17 mouse cellular contexts compared by ENCODE assay signal in genomic region chr12:65065241-65065640, GRCm38 (mm10). TPM values are rescaled to one million over a fixed set of nuclear protein-coding genes. Genes with fewer than 3 reads are reported as not detected.
A peak's percentile ranks its signal among the peaks of the same experiment; 100 is the strongest.
DNase-seq lines count a peak whose midpoint lies in the region; ATAC-seq and TF ChIP-seq lines count a peak whose summit lies in the region.
"Had no signal": no experiment of that assay in that cellular context is flagged by ENCODE, and none has a peak within 500 bp of the region (broad histone marks: within the 10 kb centered on the region; RNA-seq: fewer than 3 reads in every experiment).

No protein-coding gene starts in this region.

- no peak for ATAC-seq in lung, postnatal 0 days
- ATAC-seq: forebrain, embryonic 13.5 days; intestine, embryonic 16.5 days; midbrain, embryonic 16.5 days had no signal

- no peaks in the 10 kb centered on the region for H3K9me3 ChIP-seq in lung, postnatal 0 days (ENCODE audit: low read length)
- H3K9me3 ChIP-seq: forebrain, embryonic 13.5 days; liver, embryonic 15.5 days; neural tube, embryonic 15.5 days had no signal

- no peaks in the 10 kb centered on the region for H3K27me3 ChIP-seq in lung, postnatal 0 days (replicated peaks; ENCODE audit: insufficient read depth, low read length)
- no peaks in the 10 kb centered on the region for H3K27me3 ChIP-seq in splenic B cell, adult 2 months (ENCODE audit: control insufficient read depth, insufficient read depth, low read length, poor library complexity, severe bottlenecking)
- H3K27me3 ChIP-seq: forebrain, embryonic 13.5 days; liver, embryonic 15.5 days; neural tube, embryonic 15.5 days had no signal

- TF ChIP-seq CTCF in lung, postnatal 0 days (IDR thresholded peaks at IDR 0.05) = no peak
- no peak for TF ChIP-seq CTCF in lung, adult 2 months (IDR thresholded peaks at IDR 0.05; ENCODE audit: insufficient read depth, low read length)

- H3K27ac ChIP-seq in lung, postnatal 0 days (ENCODE audit: low read length) = no peak overlapping the region
- H3K27ac ChIP-seq: forebrain, embryonic 13.5 days; liver, embryonic 15.5 days; neural tube, embryonic 15.5 days had no signal

- peak; percentile 5 for DNase-seq in lung, postnatal 0 days (ENCODE audit: low spot score)
- no peak for DNase-seq in lung, postnatal 4 days
- peak; percentile 16 to 37 for DNase-seq in CD8-positive naive resting alpha-beta T cell, adult 2 months (ENCODE audit: low read depth in 2 of 2, low spot score in 2 of 2)
- DNase-seq in induced T-regulatory cell, adult 2 months (ENCODE audit: low read depth) = peak; percentile 82
- peak; percentile 59 for DNase-seq in splenic B cell, adult 2 months (ENCODE audit: low read depth, low spot score)
- DNase-seq in layer of hippocampus, postnatal 25 days (ENCODE audit: extremely low spot score in 1 of 2, low spot score in 1 of 2) = no peak
- no peak for DNase-seq in right cerebral cortex, postnatal 25 days
- no peak for DNase-seq in lung, adult 2 months
- DNase-seq: adrenal gland, postnatal 36 days; heart, postnatal 4 days; kidney, postnatal 25 days; lung, postnatal 36 days had no signal

- no peak overlapping the region for H3K4me2 ChIP-seq in lung, postnatal 0 days (replicated peaks; ENCODE audit: low read depth, low read length)
- H3K4me2 ChIP-seq: forebrain, embryonic 13.5 days; liver, embryonic 15.5 days; neural tube, embryonic 15.5 days had no signal

- H3K4me3 ChIP-seq in lung, postnatal 0 days (ENCODE audit: low read depth, low read length) = no peak overlapping the region
- no peak overlapping the region for H3K4me3 ChIP-seq in lung, adult 2 months (replicated peaks; ENCODE audit: extremely low read depth, low read depth, low read length)
- H3K4me3 ChIP-seq: forebrain, embryonic 13.5 days; liver, embryonic 15.5 days; neural tube, embryonic 15.5 days had no signal

- TF ChIP-seq EP300 in lung, postnatal 0 days (IDR thresholded peaks at IDR 0.05) = no peak

- no peak overlapping the region for H3K9ac ChIP-seq in lung, postnatal 0 days (replicated peaks; ENCODE audit: low read depth)
- H3K9ac ChIP-seq: forebrain, embryonic 13.5 days; liver, embryonic 15.5 days; neural tube, embryonic 15.5 days had no signal

- WGBS in lung, postnatal 0 days = 45% methylated on average over 2 of the region's 2 CpGs
- WGBS in lung, adult 2 months = 39% methylated on average over 2 of the region's 2 CpGs

- no peak for TF ChIP-seq POLR2A in lung, adult 2 months (IDR thresholded peaks at IDR 0.05; ENCODE audit: borderline replicate concordance, extremely low read depth, low read depth, low read length)

- peaks cover 16% of the 10 kb centered on the region for H3K36me3 ChIP-seq in lung, postnatal 0 days (ENCODE audit: insufficient read depth, low read length)
- H3K36me3 ChIP-seq in splenic B cell, adult 2 months (ENCODE audit: control insufficient read depth, insufficient read depth, low read length, poor library complexity, severe bottlenecking) = peaks cover 2% of the 10 kb centered on the region; the same call in 1 of the 2 replicates

- no peaks in the 10 kb centered on the region for H3K4me1 ChIP-seq in lung, postnatal 0 days (ENCODE audit: insufficient read depth, low read depth, low read length)
- no peaks in the 10 kb centered on the region for H3K4me1 ChIP-seq in lung, adult 2 months (ENCODE audit: control insufficient read depth, insufficient read depth, low read length)
- H3K4me1 ChIP-seq: forebrain, embryonic 13.5 days; liver, embryonic 15.5 days; neural tube, embryonic 15.5 days had no signal

RNA-seq across cellular contexts. Expression of gene Fkbp3, which starts 8.6 kb away (rescaled TPM):
- 131 and 141 TPM in 2 replicates for polyA plus RNA-seq in lung, postnatal 0 days (2015; fragmentation: Nextera tagmentation; extraction: Ambion mirVana)
- total RNA-seq in layer of hippocampus, postnatal 25 days (2021) = 100 to 1,000 TPM; 147 to 157 TPM
- polyA plus RNA-seq in lung, adult 2 months (2012; rRNA removed) = 23.4 and 23.8 TPM in 2 replicates

RNA-seq across cellular contexts. Expression of gene Fancm, which starts 10.2 kb away (rescaled TPM):
- 3.7 and 4.1 TPM in 2 replicates for polyA plus RNA-seq in lung, postnatal 0 days (2015; fragmentation: Nextera tagmentation; extraction: Ambion mirVana)
- 10 to 100 TPM in 1 of 2 experiments, 1 to 10 TPM in 1; 9.9 to 19.2 TPM for total RNA-seq in layer of hippocampus, postnatal 25 days (2021)
- 1.1 and 1.4 TPM in 2 replicates for polyA plus RNA-seq in lung, adult 2 months (2012; rRNA removed)

RNA-seq across cellular contexts. Expression of gene Prpf39, which starts 29.1 kb away (rescaled TPM):
- polyA plus RNA-seq in lung, postnatal 0 days (2015; fragmentation: Nextera tagmentation; extraction: Ambion mirVana) = 27.9 and 32.1 TPM in 2 replicates
- 10 to 100 TPM; 30.8 to 49.2 TPM for total RNA-seq in layer of hippocampus, postnatal 25 days (2021)
- polyA plus RNA-seq in lung, adult 2 months (2012; rRNA removed) = 8.5 and 13.2 TPM in 2 replicates

Comparison
In these comparisons a context has a peak if more than half of its experiments do, and no peak if none do; other contexts are left out.
1. DNase-seq: peak in lung, postnatal 0 days (single experiment), CD8-positive naive resting alpha-beta T cell, adult 2 months (2 of 2), induced T-regulatory cell, adult 2 months (single experiment) and splenic B cell, adult 2 months (single experiment); none in lung, postnatal 4 days (0 of 2), layer of hippocampus, postnatal 25 days (0 of 2), right cerebral cortex, postnatal 25 days (single experiment) and lung, adult 2 months (single experiment).